Mouse (Mus musculus): ENCODE measurements around the gene Slx4ip.

DNA sequence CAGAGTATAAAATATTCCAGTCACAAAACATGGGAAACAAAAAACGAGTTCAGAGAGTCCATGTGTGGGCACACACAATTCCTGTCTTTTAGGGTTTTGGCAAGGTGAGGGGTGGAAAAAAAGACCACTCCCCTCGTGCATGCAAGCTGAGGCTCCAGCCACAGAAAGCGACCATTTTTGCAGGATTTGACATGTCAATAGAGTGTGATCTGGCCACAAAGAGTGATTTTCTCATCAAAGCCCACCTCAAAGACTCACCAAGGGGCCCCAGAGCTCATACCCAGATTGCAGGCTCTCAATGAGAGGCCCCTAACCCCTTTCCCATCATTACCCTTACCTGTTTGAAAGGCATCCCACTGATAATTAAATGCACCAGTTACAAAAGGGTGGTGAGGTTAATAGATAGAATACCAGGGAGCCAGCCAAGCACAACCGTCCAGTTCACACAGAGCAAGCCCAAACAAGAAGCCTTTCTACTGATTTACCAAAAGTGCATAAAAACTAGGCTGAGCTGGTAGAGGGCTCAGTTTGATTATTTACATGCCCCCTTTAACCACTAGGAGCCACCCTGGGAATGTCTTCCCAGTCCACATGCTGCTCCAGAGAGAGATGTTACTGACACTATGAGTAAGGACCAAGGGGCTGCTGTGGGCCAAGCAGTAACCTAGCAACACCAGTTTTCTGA lies 219.3 kb downstream of the Slx4ip start:
- TF ChIP-seq CTCF (conservative IDR thresholded peaks at IDR 0.05; ENCODE audit: insufficient read depth, insufficient read length, low read depth, low read length) (no peak), POLR2A (IDR thresholded peaks at IDR 0.05; ENCODE audit: low read depth, low read length) (no peak)

Measured in kidney, adult 2 months (tissue).